Mouse (Mus musculus): ENCODE data around the gene Lig3.
"Not testable (repeated sequence)": the region's sequence is repeated elsewhere in the genome, so short reads cannot be mapped to it uniquely, and the experiment has no call there.

The Lig3 gene

GRCm38 (mm10) chr11:82831008-82831893, 50.3 kb downstream of the Lig3 start:
- in situ Hi-C loops (cut with MboI) = no loop called here

DNA sequence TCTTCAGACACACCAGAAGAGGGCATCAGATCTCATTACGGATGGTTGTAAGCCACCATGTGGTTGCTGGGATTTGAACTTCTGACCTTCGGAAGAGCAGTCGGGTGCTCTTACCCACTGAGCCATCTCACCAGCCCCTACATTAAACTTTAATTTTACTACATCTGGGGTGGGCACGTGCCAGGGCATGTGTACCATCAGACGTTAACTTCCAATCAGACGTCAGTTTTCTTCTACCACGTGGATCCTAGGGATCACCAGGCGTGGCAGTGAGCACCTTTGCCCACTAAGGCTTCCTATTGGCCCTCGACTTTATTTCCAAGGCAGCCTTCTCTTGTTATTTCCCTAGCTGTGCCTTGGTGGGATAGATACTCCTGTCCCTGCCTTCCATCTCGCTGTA, 51.5 kb downstream of the Lig3 start:
- in situ Hi-C loops (cut with MboI) = not testable (repeated sequence)

- in situ Hi-C loops (cut with MboI) = no loop called here
Measured at GRCm38 (mm10) chr11:82833929-82834328, 53.0 kb downstream of the Lig3 start.

GRCm38 (mm10) chr11:82834359-82834758, 53.5 kb downstream of the Lig3 start:
- in situ Hi-C loops (cut with MboI) = not testable (repeated sequence)

GRCm38 (mm10) chr11:82835616-82836432, 54.9 kb downstream of the Lig3 start:
- in situ Hi-C loops (cut with MboI) = no loop called here

DNA sequence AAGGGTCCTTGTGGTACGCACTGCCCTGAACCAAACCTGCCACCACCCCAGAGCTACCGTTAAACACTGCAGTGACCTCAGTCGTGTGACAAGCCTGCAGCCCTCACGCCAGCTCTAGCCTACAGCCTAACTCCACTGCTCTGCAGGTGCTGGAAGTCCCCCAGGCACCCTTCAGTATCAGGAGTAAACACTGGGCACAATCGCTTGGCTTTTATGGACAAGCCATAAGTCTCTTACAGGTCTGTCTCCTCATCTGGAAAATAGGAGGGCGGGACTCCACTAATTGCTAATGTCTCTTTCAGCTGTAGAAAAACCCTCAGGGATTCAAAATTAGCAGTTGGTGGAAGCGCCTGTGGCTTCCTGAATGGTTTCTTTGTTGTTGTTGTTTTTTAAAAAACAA, 56.3 kb downstream of the Lig3 start:
- in situ Hi-C loops (cut with MboI) = no loop called here

GRCm38 (mm10) chr11:82837848-82838247, 56.9 kb downstream of the Lig3 start:
- in situ Hi-C loops (cut with MboI) = no loop called here

- in situ Hi-C loops (cut with MboI) = no loop called here
Measured at GRCm38 (mm10) chr11:82838511-82838910, 57.6 kb downstream of the Lig3 start.

GRCm38 (mm10) chr11:82844771-82845414, 64.0 kb downstream of the Lig3 start:
- in situ Hi-C loops (cut with MboI) = no loop called here

- in situ Hi-C loops (cut with MboI) = no loop called here
Measured at GRCm38 (mm10) chr11:82845415-82846078, 64.6 kb downstream of the Lig3 start.

DNA sequence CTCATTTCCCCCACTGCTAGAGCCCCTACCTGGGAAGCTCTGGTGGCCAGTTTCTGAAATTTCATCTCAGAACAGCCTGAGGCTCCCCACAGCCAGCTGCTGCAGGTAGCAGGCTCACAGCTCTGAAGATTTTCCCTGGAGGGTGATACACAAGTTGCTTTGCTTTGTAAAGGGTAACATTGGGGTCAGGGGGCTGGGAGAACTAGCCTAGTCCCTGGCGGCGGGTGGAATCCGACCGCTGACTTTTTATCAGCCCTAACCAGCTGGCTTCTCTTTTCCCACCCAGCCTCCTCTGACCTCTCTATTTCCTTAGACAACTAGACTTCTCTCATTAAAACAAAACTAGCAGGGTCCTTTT, 65.2 kb downstream of the Lig3 start:
- in situ Hi-C loops (cut with MboI) = no loop called here

DNA sequence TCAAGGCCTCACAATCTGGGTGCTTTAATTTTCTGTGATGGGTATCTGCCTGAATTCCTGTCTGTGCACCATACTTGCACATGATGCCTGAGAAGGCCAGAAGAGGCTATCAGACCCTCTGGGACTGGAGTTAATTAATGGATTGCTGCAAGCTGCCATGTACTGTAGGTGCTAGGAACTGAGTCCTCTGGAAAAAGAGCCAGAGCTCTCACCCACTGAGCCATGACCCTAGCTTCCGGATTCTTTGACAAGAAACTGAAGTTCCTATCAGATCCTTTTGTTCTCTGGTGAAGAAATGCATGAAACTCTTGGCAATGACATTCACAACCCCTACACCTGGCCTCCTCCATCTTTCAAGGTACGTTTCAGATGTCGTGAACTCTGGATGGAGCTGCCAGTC, 66.0 kb downstream of the Lig3 start:
- in situ Hi-C loops (cut with MboI) = no loop called here

GRCm38 (mm10) chr11:82847571-82848000, 66.7 kb downstream of the Lig3 start:
- in situ Hi-C loops (cut with MboI) = no loop called here

DNA sequence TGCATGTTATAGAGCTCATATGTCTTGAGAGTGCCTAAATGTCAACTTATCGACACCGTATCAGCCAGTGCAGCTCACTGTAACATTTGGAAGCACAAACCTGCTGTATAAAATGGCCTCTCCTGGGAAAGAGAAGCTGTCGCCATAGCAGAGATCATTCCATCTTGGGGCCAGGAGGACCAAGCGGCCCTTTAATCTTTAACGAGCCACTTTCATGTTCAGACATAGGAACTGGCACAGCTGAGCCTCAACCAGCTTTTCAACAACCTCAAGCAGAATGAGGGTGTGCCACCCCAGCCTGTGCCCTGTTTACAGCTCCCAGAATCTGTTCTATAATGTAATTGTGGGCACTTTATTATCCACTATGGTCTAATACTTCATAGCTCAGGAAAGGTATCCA, 69.4 kb downstream of the Lig3 start:
- in situ Hi-C loops (cut with MboI) = no loop called here

GRCm38 (mm10) chr11:82852115-82852514, 71.2 kb downstream of the Lig3 start:
- in situ Hi-C loops (cut with MboI) = no loop called here

DNA sequence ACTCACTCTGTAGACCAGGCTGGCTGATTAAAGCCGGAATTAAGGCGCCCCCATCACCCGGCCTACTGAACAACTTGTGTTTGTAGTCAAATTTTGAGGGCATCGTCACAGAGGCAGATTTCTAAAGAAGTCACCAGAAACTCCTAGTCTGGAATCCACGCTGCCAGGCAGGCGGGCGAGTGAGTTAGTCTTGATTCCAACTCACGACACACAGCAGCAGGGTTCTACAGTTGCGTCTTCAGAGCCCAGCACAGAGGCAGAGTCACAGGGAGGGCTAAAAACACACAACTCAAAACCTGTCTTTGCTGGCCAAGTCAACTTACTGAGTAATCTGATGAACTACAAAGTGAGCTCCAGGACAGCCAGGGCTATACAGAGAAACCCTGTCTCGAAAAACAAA, 71.6 kb downstream of the Lig3 start:
- in situ Hi-C loops (cut with MboI) = no loop called here

GRCm38 (mm10) chr11:82852958-82853357, 72.0 kb downstream of the Lig3 start:
- in situ Hi-C loops (cut with MboI) = no loop called here

All from mature B cell (primary cell).